Mouse (Mus musculus) E14TG2a.4 (cell line): ENCODE measurements around the gene Bcr.
"Not testable (repeated sequence)": the region's sequence is repeated elsewhere in the genome, so short reads cannot be mapped to it uniquely, and the experiment has no call there.

Source experiments
- H3K27me3 ChIP-seq: 2 replicates; pipeline ENCODE4 v1.6.1; 2014; ENCODE audit warnings: low read length, control low read depth; ENCODE audit not compliant: insufficient read depth
- H3K36me3 ChIP-seq: 2 replicates; pipeline ENCODE4 v1.6.1; 2014; ENCODE audit warnings: low read length, control low read depth; ENCODE audit not compliant: insufficient read depth
- H3K4me1 ChIP-seq: replicated peaks from 2 replicates; pipeline ENCODE4 v1.6.1; 2014; ENCODE audit warnings: low read depth, low read length, control low read depth
- H3K4me3 ChIP-seq: replicated peaks from 2 replicates; pipeline ENCODE4 v1.5.1; 2014; ENCODE audit warnings: mild to moderate bottlenecking, low read length
- H3K9me3 ChIP-seq: 2 replicates; pipeline ENCODE4 v1.6.1; 2014; ENCODE audit warnings: low read length, control low read depth
- CTCF ChIP-seq: conservative IDR thresholded peaks from 2 replicates; pipeline ENCODE4 v1.5.1; 2014; ENCODE audit warnings: low read length
- NANOG ChIP-seq: IDR thresholded peaks from 2 replicates; pipeline ENCODE4 v1.6.1; 2014; ENCODE audit warnings: borderline replicate concordance, low read length, mixed read lengths
- POU5F1 ChIP-seq: IDR thresholded peaks from 2 replicates; pipeline ENCODE4 v1.6.1; 2014; ENCODE audit warnings: low read length, borderline replicate concordance

Bcr gene

GRCm38 (mm10) chr10:75029677-75030076 lies 30.7 kb upstream of the Bcr start:
- no peak overlapping the region for H3K4me3 ChIP-seq
- H3K9me3 ChIP-seq, result no peaks in the 10 kb centered on the region
- H3K36me3 ChIP-seq, result no peaks in the 10 kb centered on the region
- peaks cover 16% of the 10 kb centered on the region for H3K4me1 ChIP-seq
- no peak for TF ChIP-seq NANOG
- peaks cover 24% of the 10 kb centered on the region for H3K27me3 ChIP-seq

- peaks cover 24% of the 10 kb centered on the region for H3K27me3 ChIP-seq
- TF ChIP-seq CTCF (no peak), NANOG (no peak), POU5F1 (no peak)
- H3K4me1 ChIP-seq, result peaks cover 16% of the 10 kb centered on the region
- H3K9me3 ChIP-seq, result no peaks in the 10 kb centered on the region
- H3K36me3 ChIP-seq, result no peaks in the 10 kb centered on the region
- no peak overlapping the region for H3K4me3 ChIP-seq
Measured at GRCm38 (mm10) chr10:75030234-75030633, 30.2 kb upstream of the Bcr start.

- TF ChIP-seq CTCF (no peak), POU5F1 (no peak), NANOG (no peak)
- Histone ChIP-seq H3K27me3 (peaks cover 29% of the 10 kb centered on the region), H3K36me3 (no peaks in the 10 kb centered on the region)
Measured at GRCm38 (mm10) chr10:75031345-75032114, 28.9 kb upstream of the Bcr start.

GRCm38 (mm10) chr10:75032395-75032794 lies 28.0 kb upstream of the Bcr start, which contains the start of gene Rsph14:
Rsph14 (minus strand) TSS chr10:75032586.
- H3K4me3 ChIP-seq, result no peak within 1 kb of the TSS
- no peaks in the 10 kb centered on the region for H3K36me3 ChIP-seq
- H3K4me1 ChIP-seq, result peaks cover 22% of the 10 kb centered on the region
- H3K9me3 ChIP-seq, result no peaks in the 10 kb centered on the region
- TF ChIP-seq NANOG (no peak), CTCF (no peak), POU5F1 (no peak)
- peaks cover 30% of the 10 kb centered on the region for H3K27me3 ChIP-seq

More at GRCm38 (mm10) chr10:75031345-75032114, 28.9 kb upstream of the Bcr start:
- H3K9me3 ChIP-seq, result no peaks in the 10 kb centered on the region
- no peak overlapping the region for H3K4me3 ChIP-seq
- peaks cover 17% of the 10 kb centered on the region for H3K4me1 ChIP-seq

GRCm38 (mm10) chr10:75036883-75037379 lies 23.5 kb upstream of the Bcr start, which contains the start of gene Rab36:
Rab36 (plus strand) TSS chr10:75037058.
- no peaks in the 10 kb centered on the region for H3K9me3 ChIP-seq
- H3K4me1 ChIP-seq, result peaks cover 27% of the 10 kb centered on the region
- no peaks in the 10 kb centered on the region for H3K36me3 ChIP-seq
- no peak for TF ChIP-seq CTCF
- TF ChIP-seq NANOG, result no peak
- no peak for TF ChIP-seq POU5F1
- H3K4me3 ChIP-seq, result peak within 1 kb of the TSS; percentile 68
- peaks cover 23% of the 10 kb centered on the region for H3K27me3 ChIP-seq

GRCm38 (mm10) chr10:75042060-75042459 lies 18.3 kb upstream of the Bcr start:
- H3K4me1 ChIP-seq, result peaks cover 49% of the 10 kb centered on the region
- not testable (repeated sequence) for H3K9me3 ChIP-seq, H3K36me3 ChIP-seq, H3K4me3 ChIP-seq
- peaks cover 31% of the 10 kb centered on the region for H3K27me3 ChIP-seq

- Histone ChIP-seq H3K36me3 (no peaks in the 10 kb centered on the region), H3K4me1 (peaks cover 42% of the 10 kb centered on the region), H3K27me3 (peaks cover 36% of the 10 kb centered on the region), H3K4me3 (peak overlapping the region; percentile 21; the same call in 1 of the 2 replicates), H3K9me3 (no peaks in the 10 kb centered on the region)
- TF ChIP-seq POU5F1 (no peak), NANOG (no peak), CTCF (no peak)
Measured at GRCm38 (mm10) chr10:75044459-75044858, 15.9 kb upstream of the Bcr start.

- H3K4me3 ChIP-seq, result no peak overlapping the region
- no peaks in the 10 kb centered on the region for H3K9me3 ChIP-seq
- H3K4me1 ChIP-seq, result peaks cover 42% of the 10 kb centered on the region
- H3K36me3 ChIP-seq, result no peaks in the 10 kb centered on the region
- TF ChIP-seq POU5F1 (no peak), NANOG (no peak), CTCF (no peak)
- peaks cover 42% of the 10 kb centered on the region for H3K27me3 ChIP-seq
Measured at GRCm38 (mm10) chr10:75045831-75046230, 14.6 kb upstream of the Bcr start.

- H3K4me3 ChIP-seq, result no peak overlapping the region
- H3K9me3 ChIP-seq, result no peaks in the 10 kb centered on the region
- H3K4me1 ChIP-seq, result peaks cover 23% of the 10 kb centered on the region
- H3K27me3 ChIP-seq, result peaks cover 64% of the 10 kb centered on the region
- TF ChIP-seq CTCF (no peak), POU5F1 (no peak), NANOG (no peak)
- no peaks in the 10 kb centered on the region for H3K36me3 ChIP-seq
Measured at GRCm38 (mm10) chr10:75048711-75049110, 11.7 kb upstream of the Bcr start.
